Mouse (Mus musculus) bone marrow macrophage, adult 2 months (primary cell): ENCODE measurements around the gene Meis3.

Source experiments
- CTCF ChIP-seq: IDR thresholded peaks from 2 replicates; pipeline ENCODE4 v1.5.1; 2012; ENCODE audit warnings: low read depth, mild to moderate bottlenecking, low read length, moderate library complexity
- POLR2A ChIP-seq: IDR thresholded peaks from 2 replicates; pipeline ENCODE4 v1.6.1; 2012; ENCODE audit warnings: mild to moderate bottlenecking, low read depth, low read length, borderline replicate concordance

GRCm38 (mm10) chr7:16197166-16197565 lies 22.3 kb downstream of the Meis3 start:
- TF ChIP-seq CTCF (no peak), POLR2A (no peak)
